Mouse (Mus musculus) bone marrow, adult 2 months (tissue): ENCODE data around the gene Oscp1.

Experiments used
- CTCF ChIP-seq: fragments of 200-500 bp; IDR thresholded peaks from 2 replicates; pipeline ENCODE4 v1.5.1; 2011; ENCODE audit warnings: low read length, control low read depth; ENCODE audit not compliant: control insufficient read depth, insufficient read depth
- POLR2A ChIP-seq: fragments of 200-500 bp; IDR thresholded peaks from 2 replicates; pipeline ENCODE4 v1.6.1; 2011; ENCODE audit warnings: low read depth, mild to moderate bottlenecking, control low read depth, low read length, borderline replicate concordance; ENCODE audit not compliant: control insufficient read depth

GRCm38 (mm10) chr4:126102061-126102841, 43.9 kb downstream of the Oscp1 start:
- TF ChIP-seq CTCF (no peak), POLR2A (no peak)
